Mouse (Mus musculus): ENCODE results near the gene Nfia.

Nfia gene

GRCm38 (mm10) chr4:97868307-97868937 is 95.9 kb downstream of the Nfia start:
- no peak for DNase-seq (ENCODE audit: low read depth, low spot score)

GRCm38 (mm10) chr4:97868938-97869440 is 96.5 kb downstream of the Nfia start:
- DNase-seq (ENCODE audit: low read depth, low spot score): no peak

- DNase-seq (ENCODE audit: low read depth, low spot score): no peak
Measured at GRCm38 (mm10) chr4:97869451-97869850, 96.9 kb downstream of the Nfia start.

DNA sequence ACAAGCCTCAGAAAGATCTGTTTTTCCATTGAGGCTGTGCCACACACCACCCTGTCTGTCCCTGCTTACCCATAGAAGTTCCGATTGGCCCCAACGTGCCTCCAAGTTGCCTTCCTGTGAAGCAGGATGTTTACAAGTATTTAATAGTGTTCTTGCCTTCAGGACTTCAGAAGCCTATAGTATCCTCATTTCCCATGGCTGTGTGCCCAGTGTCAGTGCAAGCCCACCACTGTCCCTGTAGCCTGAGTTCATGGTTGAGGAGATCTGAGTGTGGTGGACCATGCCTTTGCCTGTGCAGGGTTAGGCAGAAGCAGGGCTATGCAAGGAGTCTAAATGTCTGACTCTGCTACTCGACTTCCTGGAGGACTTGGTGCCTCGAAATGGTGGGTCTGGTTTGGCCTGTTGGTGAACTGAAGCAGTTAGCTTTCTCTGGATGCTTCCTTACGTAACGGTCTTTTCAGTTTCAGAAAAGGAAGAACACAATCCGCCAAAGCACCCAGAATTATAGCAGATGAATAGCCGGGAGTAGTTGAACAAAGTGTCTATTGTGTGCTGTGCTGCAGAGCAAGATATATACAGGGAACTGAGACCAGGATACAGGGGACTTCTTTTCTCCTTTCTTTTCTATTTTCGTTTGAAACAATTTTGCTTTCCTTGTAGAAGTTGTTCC is 99.4 kb downstream of the Nfia start:
- no peak for DNase-seq (ENCODE audit: low read depth, low spot score)

DNA sequence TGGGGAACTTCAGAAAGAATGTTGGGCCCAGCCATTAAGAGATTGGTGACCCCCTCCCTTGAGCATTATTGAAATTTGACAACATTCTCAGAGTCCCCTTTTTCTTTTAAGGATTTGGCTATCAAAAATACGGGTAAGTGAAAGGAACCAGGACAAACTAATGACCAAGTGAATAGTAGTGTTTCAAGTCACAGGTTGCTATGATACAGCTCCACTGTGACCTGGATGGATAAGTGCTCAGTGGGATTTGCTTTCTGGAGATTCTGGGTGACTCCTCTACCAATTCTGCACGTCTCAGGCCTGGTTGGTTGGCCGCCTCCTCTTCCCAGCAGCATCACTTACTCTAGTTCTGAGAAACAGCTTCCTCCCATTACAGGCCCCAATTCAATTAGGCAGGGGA is 102.4 kb downstream of the Nfia start:
- DNase-seq (ENCODE audit: low read depth, low spot score): no peak

GRCm38 (mm10) chr4:97875901-97876300 is 103.4 kb downstream of the Nfia start:
- DNase-seq (ENCODE audit: low read depth, low spot score): no peak

DNA sequence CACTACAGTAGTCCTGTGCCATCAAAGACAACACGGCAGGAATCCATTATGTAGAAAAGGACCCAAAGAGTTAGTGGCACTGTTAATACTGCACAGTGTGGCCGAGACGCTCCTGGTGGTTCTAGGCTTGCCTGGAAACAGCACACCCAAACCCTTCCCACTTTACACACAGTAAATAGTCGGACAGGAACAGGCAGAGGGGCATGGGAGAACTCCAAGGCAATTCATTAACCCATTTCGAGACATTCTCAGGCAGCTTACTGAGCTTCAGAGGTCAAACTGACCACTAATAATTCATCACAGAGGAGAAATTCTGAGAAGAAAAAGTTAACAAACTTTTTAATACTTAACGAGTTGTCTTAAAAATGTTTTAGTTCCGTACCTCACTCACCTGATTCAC is 107.2 kb downstream of the Nfia start:
- DNase-seq (ENCODE audit: low read depth, low spot score): no peak

DNA sequence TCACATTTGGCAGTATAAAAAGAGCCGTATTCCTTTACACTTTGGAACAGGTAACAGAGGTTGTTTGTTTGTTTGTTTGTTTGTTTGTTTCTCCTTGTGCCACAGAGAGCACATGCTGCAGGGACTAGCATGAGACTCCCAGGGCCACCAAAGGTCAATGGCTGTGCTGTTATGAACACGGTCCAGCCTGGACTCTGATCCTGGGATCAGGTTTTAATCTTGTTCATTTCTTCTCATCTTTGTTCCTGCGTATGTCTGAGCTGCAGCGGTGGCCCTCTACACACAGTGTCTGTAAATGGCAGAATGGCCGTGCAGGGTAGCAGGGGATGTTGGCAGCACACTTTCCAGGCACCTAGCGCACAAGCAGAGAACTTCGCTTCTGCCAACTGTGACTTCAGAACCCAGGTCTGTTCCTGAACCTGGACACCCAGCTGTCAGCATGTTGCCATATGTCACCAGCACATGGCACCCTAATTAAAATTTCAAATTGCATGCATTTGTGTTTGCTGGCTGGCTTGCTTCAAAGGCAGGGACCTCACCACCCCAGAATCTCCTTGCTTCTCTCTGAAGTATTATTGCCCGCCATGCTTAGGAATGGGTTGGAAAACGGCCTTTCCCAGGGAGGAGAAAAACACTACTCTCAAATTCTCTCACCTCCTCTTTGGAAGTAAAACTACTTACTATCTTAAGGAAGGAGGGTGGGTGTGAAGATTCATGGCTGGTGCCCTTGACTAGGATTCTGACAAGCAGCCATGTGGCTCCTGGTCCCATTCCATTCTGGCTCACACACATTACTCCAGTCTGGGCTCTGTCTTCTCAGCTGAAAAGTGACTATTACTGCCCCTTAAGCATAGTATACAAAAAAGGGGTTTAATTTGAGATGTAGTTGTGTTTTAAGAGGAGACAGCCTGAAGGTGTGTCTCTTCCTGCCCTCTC is 107.9 kb downstream of the Nfia start:
- no peak for DNase-seq (ENCODE audit: low read depth, low spot score)

- DNase-seq (ENCODE audit: low read depth, low spot score): no peak
Measured at GRCm38 (mm10) chr4:97885574-97885973, 113.0 kb downstream of the Nfia start.

DNA sequence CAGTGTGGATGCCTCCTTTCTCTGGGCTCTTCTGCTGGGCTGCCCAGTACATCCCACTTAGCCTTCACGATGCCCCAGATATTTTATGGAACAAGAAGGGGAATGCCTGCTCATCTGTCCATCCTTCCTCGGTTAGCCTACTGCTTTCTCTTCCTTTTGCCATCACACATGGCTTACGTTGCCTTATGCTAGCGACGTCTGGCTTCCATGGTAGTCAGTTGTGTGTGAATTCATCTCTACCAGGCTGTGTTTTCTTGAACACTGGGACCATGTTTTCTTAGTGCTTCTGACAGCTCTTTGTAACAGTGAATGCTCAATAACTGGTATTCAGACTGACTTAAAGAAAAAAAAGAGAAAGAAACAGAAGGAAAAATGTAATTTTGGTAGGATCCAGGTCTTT is 113.7 kb downstream of the Nfia start:
- DNase-seq (ENCODE audit: low read depth, low spot score): no peak

DNA sequence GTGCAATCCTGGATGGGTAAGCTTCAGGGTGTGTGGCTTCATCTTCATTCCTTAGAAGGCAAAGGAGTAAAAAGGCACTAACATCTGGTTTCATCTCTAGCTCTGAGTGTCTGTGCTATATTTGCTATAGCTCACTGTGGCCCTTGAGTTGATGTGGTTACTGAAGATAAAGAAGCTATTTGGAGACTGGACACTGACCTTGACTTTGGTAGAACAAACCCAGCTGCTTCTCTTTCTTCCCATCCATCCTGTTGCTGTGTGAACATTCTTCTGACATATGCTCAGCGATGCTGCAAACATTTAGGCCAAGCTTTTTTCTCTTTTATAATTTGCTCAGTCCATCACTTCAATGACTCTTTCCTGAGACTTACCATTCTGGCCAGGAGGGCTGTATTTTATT is 114.7 kb downstream of the Nfia start:
- DNase-seq (ENCODE audit: low read depth, low spot score): no peak

DNA sequence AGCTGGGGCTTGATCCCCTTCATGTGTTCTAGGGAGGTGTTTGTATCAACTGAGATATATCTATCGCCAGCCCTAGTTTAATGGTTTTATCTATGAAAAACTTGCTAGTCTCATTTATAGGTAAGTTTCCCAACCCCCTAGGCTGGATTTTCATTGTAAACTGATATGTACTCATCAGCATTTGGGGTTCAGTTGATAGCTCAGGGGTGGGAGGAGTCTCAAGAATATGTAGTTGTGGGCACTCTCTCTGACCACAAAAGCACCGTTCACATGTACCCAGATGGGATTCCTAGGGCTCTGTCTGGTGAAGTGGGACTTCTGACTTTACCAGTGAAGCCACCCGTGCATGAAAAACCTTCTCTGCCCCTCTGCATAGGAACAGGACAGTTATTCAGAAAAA is 118.5 kb downstream of the Nfia start:
- DNase-seq (ENCODE audit: low read depth, low spot score): no peak

GRCm38 (mm10) chr4:97891611-97892010 is 119.1 kb downstream of the Nfia start:
- no peak for DNase-seq (ENCODE audit: low read depth, low spot score)

GRCm38 (mm10) chr4:97893915-97894884 is 121.7 kb downstream of the Nfia start:
- DNase-seq (ENCODE audit: low read depth, low spot score): no peak

GRCm38 (mm10) chr4:97895940-97896339 is 123.4 kb downstream of the Nfia start:
- no peak for DNase-seq (ENCODE audit: low read depth, low spot score)

GRCm38 (mm10) chr4:97900256-97900944 is 127.9 kb downstream of the Nfia start:
- DNase-seq (ENCODE audit: low read depth, low spot score): no peak

DNA sequence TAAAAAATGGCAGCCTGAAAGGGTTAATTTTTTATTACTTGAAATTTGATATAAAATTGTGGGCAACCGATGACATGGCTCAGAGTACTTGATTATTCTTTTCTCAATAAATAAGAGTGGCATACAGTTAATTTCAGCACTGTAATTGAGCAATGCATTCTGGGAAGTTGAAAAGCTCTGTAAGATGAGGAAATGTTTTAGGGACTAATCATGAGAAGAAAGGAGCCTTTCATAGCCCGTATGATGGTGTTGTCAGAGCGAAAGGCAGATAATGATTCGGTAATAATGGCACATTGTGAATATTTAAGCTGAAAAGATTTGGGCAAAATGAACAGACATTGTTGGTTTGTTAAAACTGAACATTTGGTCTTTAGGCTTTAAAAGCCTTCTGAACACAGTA is 133.3 kb downstream of the Nfia start:
- no peak for DNase-seq (ENCODE audit: low read depth, low spot score)

- no peak for DNase-seq (ENCODE audit: low read depth, low spot score)
Measured at GRCm38 (mm10) chr4:97908576-97909147, 136.1 kb downstream of the Nfia start.

- DNase-seq (ENCODE audit: low read depth, low spot score): no peak
Measured at GRCm38 (mm10) chr4:97910115-97910776, 137.7 kb downstream of the Nfia start.
